Mouse (Mus musculus): ENCODE results near the gene Slc5a11. TPM values are rescaled to one million over a fixed set of nuclear protein-coding genes. Genes with fewer than 3 reads are reported as not detected.

The Slc5a11 gene
- polyA plus RNA-seq, 1 experiment from 2014 or later: 0.16 TPM

GRCm38 (mm10) chr7:123217448-123218354, 3.1 kb downstream of the Slc5a11 start:
- H3K27ac ChIP-seq: no peak overlapping the region
- no peaks in the 10 kb centered on the region for H3K27me3 ChIP-seq (replicated peaks)
- no peak overlapping the region for H3K4me3 ChIP-seq
- H3K4me2 ChIP-seq (replicated peaks): no peak overlapping the region
- WGBS: 71% methylated on average over 7 of the region's 7 CpGs
- H3K9me3 ChIP-seq: no peaks in the 10 kb centered on the region
- H3K4me1 ChIP-seq: peaks cover 9% of the 10 kb centered on the region
- no peak overlapping the region for H3K9ac ChIP-seq
- no peaks in the 10 kb centered on the region for H3K36me3 ChIP-seq
- ATAC-seq (ENCODE audit: low FRiP score, low read depth): no peak

GRCm38 (mm10) chr7:123218620-123219019, 4.0 kb downstream of the Slc5a11 start:
- no peak overlapping the region for H3K4me2 ChIP-seq (replicated peaks)
- no peak overlapping the region for H3K4me3 ChIP-seq
- no peak overlapping the region for H3K27ac ChIP-seq
- ATAC-seq (ENCODE audit: low FRiP score, low read depth): no peak
- H3K9ac ChIP-seq: no peak overlapping the region
- peaks cover 9% of the 10 kb centered on the region for H3K4me1 ChIP-seq
- H3K27me3 ChIP-seq (replicated peaks): no peaks in the 10 kb centered on the region
- no peaks in the 10 kb centered on the region for H3K9me3 ChIP-seq
- no peaks in the 10 kb centered on the region for H3K36me3 ChIP-seq
- WGBS: 30% methylated on average over 6 of the region's 6 CpGs

GRCm38 (mm10) chr7:123219781-123220632, 5.4 kb downstream of the Slc5a11 start:
- ATAC-seq (ENCODE audit: low FRiP score, low read depth): no peak
- Histone ChIP-seq H3K9ac (no peak overlapping the region), H3K4me3 (no peak overlapping the region), H3K9me3 (no peaks in the 10 kb centered on the region), H3K4me1 (peaks cover 3% of the 10 kb centered on the region; the same call in 1 of the 2 replicates), H3K4me2 (replicated peaks) (no peak overlapping the region), H3K27me3 (replicated peaks) (no peaks in the 10 kb centered on the region), H3K36me3 (no peaks in the 10 kb centered on the region), H3K27ac (no peak overlapping the region)
- WGBS: 68% methylated on average over 13 of the region's 13 CpGs

- H3K4me2 ChIP-seq (replicated peaks): no peak overlapping the region
- H3K27ac ChIP-seq: no peak overlapping the region
- H3K9me3 ChIP-seq: no peaks in the 10 kb centered on the region
- no peaks in the 10 kb centered on the region for H3K27me3 ChIP-seq (replicated peaks)
- no peaks in the 10 kb centered on the region for H3K36me3 ChIP-seq
- ATAC-seq (ENCODE audit: low FRiP score, low read depth): no peak
- 74% methylated on average over 2 of the region's 2 CpGs for WGBS
- no peak overlapping the region for H3K4me3 ChIP-seq
- no peak overlapping the region for H3K9ac ChIP-seq
- peaks cover 3% of the 10 kb centered on the region; the same call in 1 of the 2 replicates for H3K4me1 ChIP-seq
Measured at GRCm38 (mm10) chr7:123220633-123220942, 6.0 kb downstream of the Slc5a11 start.

GRCm38 (mm10) chr7:123224076-123224475, 9.5 kb downstream of the Slc5a11 start:
- Histone ChIP-seq H3K4me2 (replicated peaks) (no peak overlapping the region), H3K36me3 (no peaks in the 10 kb centered on the region), H3K4me3 (no peak overlapping the region), H3K9ac (no peak overlapping the region), H3K9me3 (no peaks in the 10 kb centered on the region), H3K27ac (no peak overlapping the region), H3K27me3 (replicated peaks) (no peaks in the 10 kb centered on the region), H3K4me1 (no peaks in the 10 kb centered on the region)
- 75% methylated on average over 9 of the region's 9 CpGs for WGBS
- no peak for ATAC-seq (ENCODE audit: low FRiP score, low read depth)

- Histone ChIP-seq H3K9ac (no peak overlapping the region), H3K4me3 (no peak overlapping the region), H3K27me3 (replicated peaks) (no peaks in the 10 kb centered on the region), H3K27ac (no peak overlapping the region), H3K4me1 (no peaks in the 10 kb centered on the region), H3K9me3 (no peaks in the 10 kb centered on the region), H3K4me2 (replicated peaks) (no peak overlapping the region), H3K36me3 (no peaks in the 10 kb centered on the region)
- ATAC-seq (ENCODE audit: low FRiP score, low read depth): no peak
- 82% methylated on average over 4 of the region's 4 CpGs for whole genome bisulfite sequencing
Measured at GRCm38 (mm10) chr7:123225159-123225558, 10.6 kb downstream of the Slc5a11 start.

GRCm38 (mm10) chr7:123235449-123235848, 20.9 kb downstream of the Slc5a11 start:
- no peaks in the 10 kb centered on the region for H3K9me3 ChIP-seq
- H3K9ac ChIP-seq: no peak overlapping the region
- WGBS: 27% methylated on average over 4 of the region's 4 CpGs
- H3K27me3 ChIP-seq (replicated peaks): no peaks in the 10 kb centered on the region
- ATAC-seq (ENCODE audit: low FRiP score, low read depth): no peak
- no peak overlapping the region for H3K4me3 ChIP-seq
- no peak overlapping the region for H3K4me2 ChIP-seq (replicated peaks)
- H3K4me1 ChIP-seq: no peaks in the 10 kb centered on the region; the same call in 1 of the 2 replicates
- H3K36me3 ChIP-seq: no peaks in the 10 kb centered on the region
- H3K27ac ChIP-seq: no peak overlapping the region

GRCm38 (mm10) chr7:123238621-123239020, 24.0 kb downstream of the Slc5a11 start:
- H3K27ac ChIP-seq: no peak overlapping the region

GRCm38 (mm10) chr7:123240064-123240463, 25.5 kb downstream of the Slc5a11 start:
- 75% methylated on average over 6 of the region's 6 CpGs for WGBS
- Histone ChIP-seq H3K36me3 (no peaks in the 10 kb centered on the region), H3K27me3 (replicated peaks) (no peaks in the 10 kb centered on the region), H3K4me1 (no peaks in the 10 kb centered on the region; the same call in 1 of the 2 replicates), H3K9me3 (no peaks in the 10 kb centered on the region), H3K4me3 (no peak overlapping the region), H3K27ac (no peak overlapping the region), H3K9ac (no peak overlapping the region), H3K4me2 (replicated peaks) (no peak overlapping the region)
- no peak for ATAC-seq (ENCODE audit: low FRiP score, low read depth)

More at GRCm38 (mm10) chr7:123238621-123239020, 24.0 kb downstream of the Slc5a11 start:
- H3K4me3 ChIP-seq: no peak overlapping the region
- H3K4me2 ChIP-seq (replicated peaks): no peak overlapping the region
- H3K9me3 ChIP-seq: no peaks in the 10 kb centered on the region
- H3K4me1 ChIP-seq: no peaks in the 10 kb centered on the region; the same call in 1 of the 2 replicates
- WGBS: 71% methylated on average over 4 of the region's 4 CpGs
- no peak overlapping the region for H3K9ac ChIP-seq
- no peaks in the 10 kb centered on the region for H3K27me3 ChIP-seq (replicated peaks)
- ATAC-seq (ENCODE audit: low FRiP score, low read depth): 0 out of 2 replicates have a peak, but pooled peaks have one; percentile 48
- no peaks in the 10 kb centered on the region for H3K36me3 ChIP-seq

GRCm38 (mm10) chr7:123242241-123242640, 27.7 kb downstream of the Slc5a11 start:
- no peak for ATAC-seq (ENCODE audit: low FRiP score, low read depth)
- Histone ChIP-seq H3K9ac (no peak overlapping the region), H3K27me3 (replicated peaks) (no peaks in the 10 kb centered on the region), H3K4me2 (replicated peaks) (no peak overlapping the region), H3K27ac (no peak overlapping the region), H3K36me3 (no peaks in the 10 kb centered on the region), H3K9me3 (no peaks in the 10 kb centered on the region), H3K4me1 (no peaks in the 10 kb centered on the region; the same call in 1 of the 2 replicates), H3K4me3 (no peak overlapping the region)
- 79% methylated on average over 7 of the region's 7 CpGs for WGBS

GRCm38 (mm10) chr7:123244833-123245232, 30.3 kb downstream of the Slc5a11 start:
- Histone ChIP-seq H3K27ac (no peak overlapping the region), H3K36me3 (no peaks in the 10 kb centered on the region), H3K4me3 (no peak overlapping the region), H3K9me3 (no peaks in the 10 kb centered on the region), H3K9ac (no peak overlapping the region), H3K27me3 (replicated peaks) (no peaks in the 10 kb centered on the region), H3K4me1 (no peaks in the 10 kb centered on the region), H3K4me2 (replicated peaks) (no peak overlapping the region)
- ATAC-seq (ENCODE audit: low FRiP score, low read depth): no peak
- WGBS: 95% methylated on average over 1 of the region's 1 CpGs

- Histone ChIP-seq H3K4me3 (no peak overlapping the region), H3K27me3 (replicated peaks) (no peaks in the 10 kb centered on the region), H3K9ac (no peak overlapping the region), H3K4me2 (replicated peaks) (no peak overlapping the region), H3K36me3 (no peaks in the 10 kb centered on the region), H3K27ac (no peak overlapping the region), H3K9me3 (no peaks in the 10 kb centered on the region), H3K4me1 (no peaks in the 10 kb centered on the region)
- 52% methylated on average over 4 of the region's 4 CpGs for WGBS
- ATAC-seq (ENCODE audit: low FRiP score, low read depth): no peak
Measured at GRCm38 (mm10) chr7:123246504-123247084, 32.0 kb downstream of the Slc5a11 start.
